Mouse (Mus musculus): ENCODE measurements around the gene Ano9. TPM values are rescaled to one million over a fixed set of nuclear protein-coding genes. Genes with fewer than 3 reads are reported as not detected.

Ano9 gene
- polyA plus RNA-seq, 1 experiment from 2014 or later = 0.48 TPM

GRCm38 (mm10) chr7:141052421-141052820 is 65.2 kb downstream of the Ano9 start:
- Histone ChIP-seq H3K36me3 (ENCODE audit: control insufficient read depth, insufficient read depth, low read length) (no peaks in the 10 kb centered on the region), H3K9me3 (ENCODE audit: control insufficient read depth, low read length) (no peaks in the 10 kb centered on the region), H3K27ac (ENCODE audit: low read depth, low read length) (no peak overlapping the region), H3K4me2 (replicated peaks; ENCODE audit: low read depth, low read length) (no peak overlapping the region), H3K27me3 (ENCODE audit: control insufficient read depth, insufficient read depth, low read length) (no peaks in the 10 kb centered on the region), H3K4me1 (replicated peaks; ENCODE audit: control insufficient read depth, insufficient read depth, low read length) (no peaks in the 10 kb centered on the region), H3K4me3 (ENCODE audit: low read depth, low read length) (no peak overlapping the region), H3K9ac (ENCODE audit: low read depth, low read length) (no peak overlapping the region)
- 89% methylated on average over 2 of the region's 2 CpGs for WGBS
- ATAC-seq (ENCODE audit: low FRiP score) (no peak), DNase-seq (ENCODE audit: low spot score) (no peak)

- H3K4me3 ChIP-seq (ENCODE audit: low read depth, low read length) = no peak overlapping the region
- no peaks in the 10 kb centered on the region for H3K27me3 ChIP-seq (ENCODE audit: control insufficient read depth, insufficient read depth, low read length)
- H3K4me2 ChIP-seq (replicated peaks; ENCODE audit: low read depth, low read length) = no peak overlapping the region
- H3K4me1 ChIP-seq (replicated peaks; ENCODE audit: control insufficient read depth, insufficient read depth, low read length) = no peaks in the 10 kb centered on the region
- H3K27ac ChIP-seq (ENCODE audit: low read depth, low read length) = no peak overlapping the region
- no peak overlapping the region for H3K9ac ChIP-seq (ENCODE audit: low read depth, low read length)
- no peak for DNase-seq (ENCODE audit: low spot score)
- no peaks in the 10 kb centered on the region for H3K36me3 ChIP-seq (ENCODE audit: control insufficient read depth, insufficient read depth, low read length)
- H3K9me3 ChIP-seq (ENCODE audit: control insufficient read depth, low read length) = no peaks in the 10 kb centered on the region
- 93% methylated on average over 4 of the region's 4 CpGs for WGBS
- ATAC-seq (ENCODE audit: low FRiP score) = no peak
Measured at GRCm38 (mm10) chr7:141052016-141052415, 65.6 kb downstream of the Ano9 start.

Other genes starting within 250 kb of the Ano9 start
- gene Psmd13, start 235.8 kb downstream of the Ano9 start, polyA plus RNA-seq (2014; fragmentation: Nextera tagmentation; extraction: Ambion mirVana) = 182 and 243 TPM in 2 replicates
- 21.6 and 23.3 TPM in 2 replicates for gene Sirt3, start 235.5 kb downstream of the Ano9 start, polyA plus RNA-seq (2014; fragmentation: Nextera tagmentation; extraction: Ambion mirVana)
- 0.86 TPM in 1 of 2 replicates, not detected in the other for gene Cox8b, start 217.4 kb downstream of the Ano9 start, polyA plus RNA-seq (2014; fragmentation: Nextera tagmentation; extraction: Ambion mirVana)
- gene Nlrp6, start 196.9 kb downstream of the Ano9 start, polyA plus RNA-seq (2014; fragmentation: Nextera tagmentation; extraction: Ambion mirVana) = 0.06 and 0.17 TPM in 2 replicates
- 9.7 and 10.6 TPM in 2 replicates for gene Pgghg, start 176.4 kb downstream of the Ano9 start, polyA plus RNA-seq (2014; fragmentation: Nextera tagmentation; extraction: Ambion mirVana)
- 0.27 and 0.54 TPM in 2 replicates for gene Ifitm5, start 167.5 kb downstream of the Ano9 start, polyA plus RNA-seq (2014; fragmentation: Nextera tagmentation; extraction: Ambion mirVana)
- gene Gm45717, start 161.9 kb downstream of the Ano9 start, polyA plus RNA-seq (2014; fragmentation: Nextera tagmentation; extraction: Ambion mirVana) = not detected in 2 replicates
- gene Ifitm2, start 161.8 kb downstream of the Ano9 start, polyA plus RNA-seq (2014; fragmentation: Nextera tagmentation; extraction: Ambion mirVana) = 290 and 308 TPM in 2 replicates
- 6.9 and 7.8 TPM in 2 replicates for gene Ifitm1, start 150.6 kb downstream of the Ano9 start, polyA plus RNA-seq (2014; fragmentation: Nextera tagmentation; extraction: Ambion mirVana)
- 18.6 and 20.6 TPM in 2 replicates for gene Ifitm3, start 107.0 kb downstream of the Ano9 start, polyA plus RNA-seq (2014; fragmentation: Nextera tagmentation; extraction: Ambion mirVana)
- 0.24 TPM in 1 of 2 replicates, not detected in the other for gene Ifitm6, start 99.9 kb downstream of the Ano9 start, polyA plus RNA-seq (2014; fragmentation: Nextera tagmentation; extraction: Ambion mirVana)
- gene Gm17387, start 88.7 kb downstream of the Ano9 start, polyA plus RNA-seq (2014; fragmentation: Nextera tagmentation; extraction: Ambion mirVana) = not detected in 2 replicates
- 15.1 and 18.1 TPM in 2 replicates for gene B4galnt4, start 56.7 kb downstream of the Ano9 start, polyA plus RNA-seq (2014; fragmentation: Nextera tagmentation; extraction: Ambion mirVana)
- 2.0 and 2.6 TPM in 2 replicates for gene Pkp3, start 39.6 kb downstream of the Ano9 start, polyA plus RNA-seq (2014; fragmentation: Nextera tagmentation; extraction: Ambion mirVana)
- 1.0 and 2.1 TPM in 2 replicates for gene Sigirr, start 17.2 kb downstream of the Ano9 start, polyA plus RNA-seq (2014; fragmentation: Nextera tagmentation; extraction: Ambion mirVana)
- 65.2 and 73.5 TPM in 2 replicates for gene Ptdss2, start 4.6 kb upstream of the Ano9 start, polyA plus RNA-seq (2014; fragmentation: Nextera tagmentation; extraction: Ambion mirVana)
- gene Rnh1, start 55.1 kb upstream of the Ano9 start, polyA plus RNA-seq (2014; fragmentation: Nextera tagmentation; extraction: Ambion mirVana) = 59.6 and 64.4 TPM in 2 replicates
- 98.0 and 99.6 TPM in 2 replicates for gene Hras, start 76.2 kb upstream of the Ano9 start, polyA plus RNA-seq (2014; fragmentation: Nextera tagmentation; extraction: Ambion mirVana)
- 6.2 and 7.8 TPM in 2 replicates for gene Lrrc56, start 76.4 kb upstream of the Ano9 start, polyA plus RNA-seq (2014; fragmentation: Nextera tagmentation; extraction: Ambion mirVana)
- gene Lmntd2, start 96.3 kb upstream of the Ano9 start, polyA plus RNA-seq (2014; fragmentation: Nextera tagmentation; extraction: Ambion mirVana) = 2.3 and 3.3 TPM in 2 replicates
- 36.4 and 37.8 TPM in 2 replicates for gene Rassf7, start 98.1 kb upstream of the Ano9 start, polyA plus RNA-seq (2014; fragmentation: Nextera tagmentation; extraction: Ambion mirVana)
- gene Phrf1, start 111.0 kb upstream of the Ano9 start, polyA plus RNA-seq (2014; fragmentation: Nextera tagmentation; extraction: Ambion mirVana) = 67.1 and 78.6 TPM in 2 replicates
- gene Irf7, start 148.7 kb upstream of the Ano9 start, polyA plus RNA-seq (2014; fragmentation: Nextera tagmentation; extraction: Ambion mirVana) = 0.77 and 1.1 TPM in 2 replicates
- gene Cdhr5, start 159.0 kb upstream of the Ano9 start, polyA plus RNA-seq (2014; fragmentation: Nextera tagmentation; extraction: Ambion mirVana) = not detected in 2 replicates
- 4.8 and 5.1 TPM in 2 replicates for gene Sct, start 161.3 kb upstream of the Ano9 start, polyA plus RNA-seq (2014; fragmentation: Nextera tagmentation; extraction: Ambion mirVana)
- 0.25 and 0.33 TPM in 2 replicates for gene Drd4, start 174.2 kb upstream of the Ano9 start, polyA plus RNA-seq (2014; fragmentation: Nextera tagmentation; extraction: Ambion mirVana)
- 70.0 and 75.9 TPM in 2 replicates for gene Deaf1, start 209.9 kb upstream of the Ano9 start, polyA plus RNA-seq (2014; fragmentation: Nextera tagmentation; extraction: Ambion mirVana)
- 29.7 and 31.9 TPM in 2 replicates for gene Tmem80, start 209.9 kb upstream of the Ano9 start, polyA plus RNA-seq (2014; fragmentation: Nextera tagmentation; extraction: Ambion mirVana)
- gene Eps8l2, start 221.1 kb upstream of the Ano9 start, polyA plus RNA-seq (2014; fragmentation: Nextera tagmentation; extraction: Ambion mirVana) = 2.1 and 2.6 TPM in 2 replicates